Mouse (Mus musculus) liver, embryonic 14.5 days (tissue): ENCODE measurements at regions not wholly inside any gene's neighbourhood (a gene's known extent, or its start where the extent isn't known, plus 50 kb on each side); places are given as distances from the start of the nearest gene placed in this dataset.

Experiments
- CTCF ChIP-seq: IDR thresholded peaks from 2 replicates; pipeline ENCODE4 v1.5.1; 2016; ENCODE audit warnings: antibody characterized with exemption, low read depth, control low read depth
- EP300 ChIP-seq: IDR thresholded peaks from 2 replicates; pipeline ENCODE4 v1.6.1; 2016; ENCODE audit warnings: antibody characterized with exemption, low read depth

DNA sequence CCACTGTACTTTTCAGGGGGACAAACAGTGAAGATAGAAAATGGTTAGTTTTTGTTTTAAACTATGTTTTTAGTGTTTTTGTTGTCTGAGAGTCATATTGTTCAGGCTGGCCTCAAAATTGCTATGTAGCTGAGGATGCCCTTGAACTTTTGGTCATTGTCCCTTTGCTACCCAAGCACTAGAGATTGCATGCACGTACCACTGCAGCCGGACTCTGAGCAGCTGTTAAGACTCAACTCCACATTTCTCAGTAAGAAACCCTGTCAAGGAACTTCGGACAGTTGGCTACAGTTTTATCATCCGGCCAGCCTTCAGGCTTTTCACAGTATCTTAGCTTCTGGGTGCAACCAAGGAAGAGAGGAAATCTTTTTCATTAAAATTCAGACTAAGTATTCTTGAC, 173.9 kb upstream of the Fam19a1 start:
- TF ChIP-seq EP300 (no peak), CTCF (no peak)
